Mouse (Mus musculus) T-helper 2 cell (primary cell): ENCODE measurements at regions not wholly inside any gene's neighbourhood (a gene's known extent, or its start where the extent isn't known, plus 50 kb on each side); places are given as distances from the start of the nearest gene placed in this dataset.

Experiments
- in situ Hi-C: fragments of 300-600 bp; cut with MboI, MseI; formaldehyde crosslinking; loops from one replicate; pipeline ENCODE4 v1.15.1; 2025; ENCODE audit warnings: high pct_unique_total_duplicates

- in situ Hi-C loops, result no loop called here
These were observed 151.8 kb downstream of the Mrgpra4 start for GRCm38 (mm10) chr7:47830124-47830523.

GRCm38 (mm10) chr7:47781373-47781772 is 180.2 kb upstream of the Mrgpra3 start:
- in situ Hi-C loops, result no loop called here

- in situ Hi-C loops, result loop anchor here (10.0 kb wide), 1 partner anchor 1313 kb away; no protein-coding TSS in a partner anchor
These were observed 146.4 kb upstream of the Mrgpra3 start for GRCm38 (mm10) chr7:47747528-47747927.

- in situ Hi-C loops, result loop anchor here (10.0 kb wide), 1 partner anchor 1305 kb away; no protein-coding TSS in a partner anchor
These were observed 138.9 kb upstream of the Mrgpra3 start for GRCm38 (mm10) chr7:47740064-47740463.

- in situ Hi-C loops, result no loop called here
These were observed 89.9 kb upstream of the Mrgpra3 start for GRCm38 (mm10) chr7:47691121-47691520.

GRCm38 (mm10) chr7:47676999-47677398 is 75.8 kb upstream of the Mrgpra3 start:
- in situ Hi-C loops, result no loop called here
